Mouse (Mus musculus) cerebellum, adult 11-12 months (tissue): ENCODE data around the gene Cdkl2.
A peak's percentile ranks its signal among the peaks of the same experiment; 100 is the strongest.

Experiments used
- DNase-seq: peaks from one replicate; pipeline ENCODE4 v3.0.0; 2022

The Cdkl2 gene

DNA sequence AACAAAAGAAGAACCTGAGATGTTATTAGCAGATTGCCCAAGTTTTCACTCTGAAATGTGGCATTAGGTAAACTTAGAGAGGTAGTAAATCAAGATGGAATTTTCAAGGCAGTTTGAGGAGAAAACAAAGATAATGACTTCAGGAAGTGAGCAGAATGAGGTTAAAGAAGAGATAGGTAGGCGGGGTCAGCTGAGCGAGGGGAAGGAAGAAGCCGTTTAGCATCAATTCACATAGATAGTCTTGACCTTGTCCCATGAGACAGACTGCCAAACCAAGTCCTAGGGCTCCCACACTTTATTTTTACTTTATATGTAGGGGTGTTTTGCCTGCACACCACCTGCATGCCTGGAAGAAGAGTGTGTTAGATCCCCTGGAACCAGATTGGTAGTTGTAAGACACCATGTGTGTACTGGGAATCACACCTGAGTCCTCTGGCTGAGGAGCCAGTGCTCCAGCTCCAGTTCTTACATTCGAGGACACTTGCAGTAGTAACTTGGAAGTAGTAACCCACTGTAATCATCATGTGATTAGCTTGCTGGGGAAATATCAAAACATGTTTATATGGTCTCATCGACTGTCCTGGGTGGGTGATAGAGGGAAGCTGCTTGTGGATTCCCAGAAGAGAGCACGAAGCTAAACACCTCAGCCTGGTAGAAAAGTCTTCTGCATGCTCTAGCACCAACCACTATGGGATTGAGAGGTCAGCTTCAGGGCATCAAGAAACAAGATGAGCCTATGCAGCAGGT, 52.3 kb downstream of the Cdkl2 start:
- no peak for DNase-seq

DNA sequence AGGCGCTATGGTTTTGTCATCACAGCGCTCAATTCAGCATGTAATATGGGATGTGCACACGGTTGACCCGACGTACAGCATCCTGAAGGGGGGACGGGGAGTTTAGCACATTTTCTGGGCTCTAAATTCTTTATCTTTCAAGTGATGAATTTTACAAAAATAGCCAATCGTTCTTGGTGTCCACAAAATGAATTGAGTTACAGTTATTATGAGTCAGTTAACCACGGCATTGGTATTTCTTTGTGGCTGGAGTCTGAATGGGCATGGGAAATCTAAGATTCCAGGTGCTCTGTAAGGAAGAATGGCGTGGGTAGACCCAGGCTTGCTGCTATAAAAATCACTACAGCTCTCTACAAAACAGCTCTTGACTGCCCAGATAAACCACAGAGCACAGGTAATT, 54.4 kb downstream of the Cdkl2 start:
- no peak for DNase-seq

DNA sequence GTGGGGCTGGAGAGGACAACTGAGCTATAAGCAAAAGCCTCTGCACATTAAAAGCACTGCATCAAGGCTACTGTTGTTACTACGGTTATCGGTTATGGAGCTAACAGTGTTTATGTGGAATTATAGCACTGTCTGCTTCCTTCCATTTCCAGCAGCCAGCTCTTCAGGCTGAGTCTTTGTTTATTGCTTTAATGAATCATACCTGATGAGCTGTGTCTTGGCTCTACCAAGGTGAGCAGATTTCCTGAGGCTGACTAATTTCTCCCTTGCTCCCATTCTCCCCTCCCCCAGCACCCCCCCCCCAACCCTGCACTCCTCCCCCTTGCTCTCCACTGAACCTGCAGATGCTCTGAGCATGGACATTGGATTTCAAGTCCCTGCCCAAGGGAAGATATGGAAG, 55.9 kb downstream of the Cdkl2 start:
- DNase-seq: no peak

DNA sequence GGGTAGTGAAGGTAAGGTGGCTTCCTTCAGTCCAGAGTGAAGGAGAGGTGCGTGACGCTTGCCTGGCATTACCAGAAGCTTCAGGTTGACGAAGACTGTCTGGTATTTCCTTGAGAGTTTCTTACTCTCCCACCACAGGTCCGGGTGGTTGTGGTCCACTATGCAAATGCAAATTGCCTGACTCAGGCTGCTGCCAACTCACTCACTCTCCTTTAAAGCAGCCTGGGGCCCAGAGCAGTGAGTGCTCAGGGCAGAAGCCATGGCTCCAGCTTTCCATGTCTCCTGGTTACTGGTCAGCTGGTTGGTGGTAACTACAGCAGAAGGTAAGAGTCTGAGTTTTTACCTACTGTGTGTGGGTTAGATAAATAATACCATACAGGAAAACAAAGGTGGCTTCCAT, 56.4 kb downstream of the Cdkl2 start, which contains the start of gene Odaph:
Gene Odaph, plus strand, starts transcription at position 240 of the 400 bp plus-strand sequence.
- DNase-seq: no peak

DNA sequence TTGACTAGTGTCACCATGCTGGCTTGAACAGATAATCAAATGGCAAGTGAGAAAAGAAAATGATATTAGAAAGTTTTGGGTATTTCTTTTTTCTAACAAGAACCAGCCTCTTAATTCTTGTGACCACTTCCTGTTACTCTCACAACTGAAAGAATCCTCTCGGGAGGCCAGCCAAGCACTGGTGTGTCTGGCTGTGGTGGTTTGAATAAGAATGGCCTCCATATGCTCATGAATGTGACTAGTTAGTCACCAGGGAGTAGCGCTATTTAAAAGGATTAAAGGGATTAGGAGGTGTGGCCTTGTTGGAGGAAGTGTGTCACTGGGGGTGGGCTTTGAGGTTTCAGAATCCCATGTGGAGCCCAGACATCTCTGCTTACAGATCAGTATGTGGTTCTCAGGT, 58.0 kb downstream of the Cdkl2 start:
- DNase-seq: no peak

DNA sequence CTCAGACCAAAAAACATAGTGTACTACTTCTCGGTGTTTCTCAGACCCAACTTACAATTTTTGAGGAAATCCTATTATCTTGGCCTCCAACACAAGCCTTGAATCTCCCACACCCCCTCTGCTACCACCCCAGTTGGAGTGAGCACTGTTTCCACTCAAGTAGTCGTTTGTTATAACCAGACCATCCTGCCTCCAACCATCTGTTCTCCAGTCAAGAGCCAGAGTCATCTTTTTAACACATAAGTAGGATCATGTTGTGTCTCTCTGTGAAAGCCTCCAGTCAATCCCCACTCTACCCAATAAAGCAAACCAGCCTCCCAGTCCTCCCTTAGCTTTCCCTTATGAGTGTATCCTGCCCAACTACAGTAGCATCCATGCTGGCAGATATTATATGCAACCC, 60.2 kb downstream of the Cdkl2 start:
- no peak for DNase-seq

DNA sequence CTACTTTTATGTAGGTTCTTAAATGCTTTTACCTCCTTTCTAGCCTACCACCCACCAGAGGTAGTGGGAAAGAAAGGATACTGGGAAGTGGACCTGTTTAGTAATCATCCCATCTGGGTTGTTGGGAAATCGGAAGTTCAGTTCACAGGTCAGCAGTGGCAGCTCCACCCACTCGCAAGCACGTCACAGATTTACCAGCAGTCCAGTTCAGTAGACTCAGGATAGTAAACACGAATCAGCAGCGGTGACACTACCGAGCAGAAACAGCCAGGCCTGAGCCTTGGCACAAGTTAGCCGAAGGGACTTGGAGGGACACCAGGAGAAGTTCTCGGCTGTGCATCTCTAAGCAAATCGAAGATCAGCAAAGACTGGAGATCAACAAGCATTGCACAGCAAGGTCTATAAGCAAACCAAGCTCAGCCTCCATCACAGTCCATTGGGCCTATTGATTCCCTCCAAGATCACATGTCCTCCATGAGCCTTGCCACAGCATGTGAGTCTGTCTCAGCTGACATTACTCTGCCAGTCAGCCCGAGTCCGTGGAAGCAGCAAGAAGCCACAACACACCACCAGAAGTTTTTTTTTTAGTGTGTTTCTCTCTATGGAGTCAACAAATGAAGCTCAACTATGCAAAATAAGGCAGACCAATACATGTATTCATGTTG, 62.4 kb downstream of the Cdkl2 start:
- no peak for DNase-seq

DNA sequence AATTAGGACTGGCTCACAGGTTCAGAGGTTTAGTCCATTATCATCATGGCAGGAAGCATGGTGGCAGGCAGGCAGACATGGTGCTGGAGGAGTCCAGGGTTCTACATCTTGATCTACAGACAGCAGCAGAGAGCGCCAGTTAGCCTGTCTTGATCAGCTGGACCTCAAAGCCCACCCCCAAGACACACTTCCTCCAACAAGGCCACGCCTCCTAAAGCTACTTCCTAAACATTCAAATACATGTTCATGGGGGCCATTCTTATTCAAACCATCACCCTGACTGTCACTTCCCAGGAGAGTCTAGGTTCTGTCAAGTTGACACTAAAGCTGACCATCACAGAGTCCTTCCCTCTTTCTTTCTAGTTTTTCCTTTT, 66.3 kb downstream of the Cdkl2 start:
- no peak for DNase-seq

DNA sequence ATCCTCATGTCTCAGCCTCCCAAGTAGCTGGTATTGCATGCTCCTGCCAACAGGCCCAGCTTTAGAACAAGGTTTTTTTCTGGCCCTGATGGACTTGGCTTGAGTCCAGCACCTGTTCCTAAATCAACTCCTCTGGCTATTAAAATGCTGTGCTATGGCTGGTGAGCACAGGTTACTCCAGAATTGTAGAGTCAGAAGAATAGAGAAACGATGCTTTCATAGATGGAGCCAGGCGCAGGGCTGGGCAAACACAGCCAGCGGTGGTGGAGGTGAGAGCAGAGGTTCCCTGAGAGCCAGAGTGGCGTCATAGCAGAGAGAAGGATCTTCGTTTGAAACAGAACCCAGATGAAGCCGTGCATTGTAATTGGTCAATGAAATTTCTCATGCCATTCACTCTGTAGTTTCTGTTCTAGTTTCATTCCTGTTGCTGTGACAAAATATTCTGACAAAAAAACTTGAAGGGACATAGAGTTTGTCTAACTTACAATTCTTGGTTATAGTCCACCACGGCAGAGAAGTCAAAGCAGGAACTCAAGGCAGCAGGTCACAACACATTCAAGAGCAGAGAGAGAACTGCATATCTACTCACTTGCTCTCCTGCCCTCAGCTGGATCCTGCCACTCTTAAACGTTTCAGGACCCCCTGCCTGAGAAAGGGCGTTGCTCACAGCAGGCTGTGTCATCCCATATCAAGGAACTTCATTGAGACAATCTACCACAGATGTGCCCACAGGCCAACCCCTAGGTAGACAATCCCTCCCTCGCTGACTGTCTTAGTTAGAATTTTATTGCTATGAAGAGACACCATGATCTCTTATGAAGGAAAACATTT, 66.9 kb downstream of the Cdkl2 start:
- no peak for DNase-seq

DNA sequence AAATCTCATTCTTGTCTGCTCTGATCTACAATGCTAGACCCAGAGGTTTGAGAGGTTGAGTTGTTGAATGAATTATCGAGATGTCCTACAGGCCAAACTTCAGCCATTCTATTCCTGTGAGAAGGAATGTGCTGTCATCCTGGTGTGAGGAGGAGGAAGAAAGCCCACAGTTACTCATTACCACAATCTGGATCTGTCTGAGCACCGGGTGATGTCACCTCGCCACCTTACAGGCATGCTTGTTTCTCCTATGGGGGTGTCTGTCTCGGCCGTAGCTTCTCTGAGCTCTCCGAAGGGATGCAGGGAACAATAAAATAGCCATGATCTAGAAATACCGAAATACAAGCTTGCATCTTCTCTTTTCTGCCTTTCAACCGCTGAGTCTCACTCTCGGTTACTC, 67.9 kb downstream of the Cdkl2 start:
- no peak for DNase-seq

DNA sequence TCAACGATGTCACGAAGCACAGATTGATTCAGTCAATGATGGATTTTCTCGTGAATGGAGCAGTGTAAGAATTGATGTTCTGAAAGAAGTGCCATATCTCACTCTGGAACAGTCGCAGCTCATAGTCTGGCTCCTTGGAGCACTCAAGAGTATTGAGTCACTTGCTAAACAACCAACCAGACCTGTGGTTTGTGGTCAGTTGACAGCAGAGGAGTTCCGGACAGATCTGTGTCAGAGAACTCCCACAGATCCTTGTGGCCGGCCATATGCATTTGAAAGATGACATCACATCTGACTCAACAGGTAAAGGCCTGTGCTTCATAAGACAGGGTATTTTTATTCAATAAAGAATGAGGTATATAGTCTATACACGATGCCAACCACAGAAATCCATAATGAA, 69.7 kb downstream of the Cdkl2 start:
- DNase-seq: no peak

DNA sequence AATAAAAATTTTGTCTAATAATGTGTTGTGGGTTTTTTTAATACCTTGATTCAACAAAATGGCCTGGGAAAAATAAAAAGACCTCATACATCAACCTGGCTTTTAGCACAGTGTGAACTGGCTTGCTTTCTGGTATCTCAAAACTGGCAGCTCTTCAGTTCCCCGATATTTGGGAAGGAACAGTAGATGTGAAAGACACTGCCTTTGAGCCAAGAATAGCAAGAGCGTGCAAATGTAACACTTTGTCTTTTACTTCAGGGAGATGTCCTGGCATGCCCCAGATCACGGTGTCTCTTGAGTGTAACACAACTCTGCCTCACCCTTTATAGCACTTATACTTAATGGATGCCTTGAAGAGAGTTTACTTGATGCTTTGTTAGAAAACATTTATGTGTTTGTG, 71.6 kb downstream of the Cdkl2 start:
- no peak for DNase-seq

DNA sequence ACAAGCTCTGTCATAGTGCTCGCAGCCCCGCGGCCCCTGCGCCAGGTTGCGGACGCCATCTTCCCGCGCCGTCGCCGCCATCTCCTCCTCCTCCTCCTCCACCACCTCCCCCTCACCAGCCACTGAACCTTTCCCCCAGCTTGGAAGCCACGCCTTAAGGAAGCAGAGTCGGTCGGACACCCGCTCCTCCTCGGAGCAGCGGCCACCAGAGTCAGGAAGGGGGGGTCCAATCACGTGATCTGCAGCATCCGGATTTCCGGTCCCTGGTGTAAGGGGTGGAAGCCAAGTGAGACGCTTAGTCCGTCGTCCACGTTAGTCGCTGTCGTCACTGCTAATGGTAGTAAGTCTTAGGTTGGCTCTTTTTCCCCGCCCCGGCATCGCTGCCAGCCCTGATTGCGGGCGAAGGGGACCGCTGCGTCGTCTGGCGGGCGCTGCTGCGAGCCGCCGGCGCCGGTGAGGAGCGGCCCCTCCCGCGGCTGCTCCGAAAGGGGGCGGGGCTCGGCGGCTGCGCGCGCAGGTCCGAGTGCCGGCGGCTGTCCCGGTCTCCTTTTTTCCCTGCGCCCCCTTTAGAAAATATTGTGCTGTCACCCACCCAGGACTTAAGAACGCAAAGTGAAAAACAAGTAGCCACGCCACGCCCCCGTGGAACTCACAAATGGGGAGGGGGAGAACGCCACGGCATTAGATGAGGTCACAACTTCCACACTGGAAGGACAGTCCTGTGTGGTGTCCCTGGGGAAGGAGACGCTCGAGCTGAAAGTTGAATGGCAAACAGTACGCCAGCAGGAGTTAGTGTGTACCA, 80.8 kb downstream of the Cdkl2 start, which contains the start of gene Rchy1:
Gene Rchy1, minus strand, starts transcription at position 430 of the 802 bp plus-strand sequence.
- peak; percentile 96 for DNase-seq

DNA sequence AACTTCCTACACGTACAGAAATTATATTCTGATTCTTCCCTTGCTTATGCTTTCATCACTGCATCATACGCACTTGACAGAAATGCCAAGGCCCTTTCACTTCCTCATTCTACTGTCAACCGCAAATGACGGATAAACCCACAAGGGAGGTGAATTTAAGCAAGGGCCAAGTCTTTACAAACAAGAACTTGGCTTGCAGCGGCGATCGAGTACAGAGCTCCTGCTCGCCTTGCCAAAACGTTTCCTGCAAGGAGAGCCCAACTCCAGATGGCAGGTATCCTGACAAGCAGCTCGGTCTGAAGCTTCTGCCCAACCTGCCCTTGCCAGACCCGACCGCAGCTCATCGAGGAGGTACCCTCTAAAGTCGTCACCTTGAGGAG, 81.4 kb downstream of the Cdkl2 start:
- DNase-seq: no peak

DNA sequence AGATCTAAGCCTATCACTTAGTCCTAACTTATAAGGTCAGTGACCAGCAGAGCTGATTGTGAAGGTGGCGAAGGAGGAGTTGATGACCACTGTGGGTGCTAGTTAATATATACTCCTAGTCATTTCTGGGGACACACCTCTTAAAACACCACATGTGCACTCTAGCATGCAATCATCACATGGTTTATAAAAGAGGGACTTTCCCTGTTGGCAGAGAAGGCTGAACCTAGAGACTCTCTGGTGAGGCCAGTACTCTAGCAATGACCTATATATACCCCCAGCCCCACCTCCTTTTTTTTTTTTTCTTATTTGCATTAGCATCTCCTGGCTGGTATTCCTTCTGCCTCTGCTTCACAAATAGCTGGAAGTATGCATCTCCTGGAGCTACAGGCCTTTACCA, 82.3 kb downstream of the Cdkl2 start:
- DNase-seq: peak; percentile 4

DNA sequence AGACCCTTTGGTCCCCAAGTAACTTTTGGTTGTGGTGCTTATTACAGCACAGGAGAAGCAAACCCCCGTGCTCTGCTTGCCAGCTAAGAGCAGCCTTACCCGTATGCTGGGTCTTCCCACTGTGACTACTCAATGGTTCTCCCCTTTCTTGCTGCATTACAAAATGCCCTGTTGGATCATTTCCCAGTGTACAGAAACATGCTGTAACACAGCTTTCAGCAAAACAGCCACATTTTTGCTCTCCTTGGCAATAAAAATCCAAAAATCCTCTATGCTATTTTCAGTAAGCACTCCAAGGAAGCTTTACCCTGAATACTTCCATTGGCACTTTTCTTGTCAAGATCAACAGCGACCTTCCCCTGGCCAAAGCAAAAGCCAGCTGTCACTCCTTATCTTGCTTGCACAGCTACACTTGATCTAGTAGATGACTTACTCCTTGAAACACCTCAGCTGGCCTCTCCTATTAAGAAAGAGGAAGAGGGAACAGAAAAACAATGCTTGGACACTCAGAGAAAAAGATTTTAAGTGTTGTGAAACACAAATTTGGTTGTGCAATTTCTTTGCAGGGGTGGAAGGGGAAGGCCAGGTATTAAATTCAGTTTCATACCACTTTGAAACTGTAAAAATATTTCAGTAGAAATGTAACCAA, 83.0 kb downstream of the Cdkl2 start:
- peak; percentile 12 for DNase-seq

DNA sequence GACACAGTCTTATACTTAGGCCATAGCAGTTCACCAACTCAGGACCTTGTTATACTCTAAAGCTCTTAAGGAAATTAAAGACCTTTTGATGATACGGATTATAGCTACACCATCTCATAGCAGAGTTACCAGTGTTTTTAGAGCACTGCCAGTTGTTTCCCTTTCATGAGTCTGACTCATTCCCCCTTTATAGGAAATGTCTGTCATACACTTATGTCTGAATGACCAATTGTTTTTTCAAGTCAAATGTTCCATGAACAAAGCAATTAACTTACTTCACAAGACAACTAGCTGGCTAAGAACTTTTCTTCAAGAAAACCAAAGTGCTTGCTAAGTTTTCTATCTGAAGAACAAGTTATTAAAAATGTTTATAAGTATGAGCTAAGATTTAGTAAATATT, 83.7 kb downstream of the Cdkl2 start:
- DNase-seq: no peak

DNA sequence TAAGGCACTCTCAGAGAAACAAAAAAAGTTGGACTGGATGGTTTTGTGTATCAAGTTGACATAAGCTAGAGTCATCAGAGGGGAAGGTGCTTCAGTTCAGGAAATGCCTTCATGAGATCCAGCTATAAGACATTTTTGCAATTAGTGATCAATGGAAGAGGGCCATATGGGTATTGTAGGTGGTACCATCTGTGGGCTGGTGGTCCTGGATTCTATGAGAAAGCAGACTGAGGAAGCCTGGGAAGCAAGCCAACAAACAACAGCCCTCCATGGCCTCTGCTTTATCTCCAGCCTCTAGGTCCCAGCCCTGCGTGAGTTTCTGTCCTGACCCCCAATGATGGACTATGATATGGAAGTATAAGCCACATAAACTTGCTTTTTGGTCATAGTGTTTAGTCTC, 84.6 kb downstream of the Cdkl2 start:
- DNase-seq: no peak

DNA sequence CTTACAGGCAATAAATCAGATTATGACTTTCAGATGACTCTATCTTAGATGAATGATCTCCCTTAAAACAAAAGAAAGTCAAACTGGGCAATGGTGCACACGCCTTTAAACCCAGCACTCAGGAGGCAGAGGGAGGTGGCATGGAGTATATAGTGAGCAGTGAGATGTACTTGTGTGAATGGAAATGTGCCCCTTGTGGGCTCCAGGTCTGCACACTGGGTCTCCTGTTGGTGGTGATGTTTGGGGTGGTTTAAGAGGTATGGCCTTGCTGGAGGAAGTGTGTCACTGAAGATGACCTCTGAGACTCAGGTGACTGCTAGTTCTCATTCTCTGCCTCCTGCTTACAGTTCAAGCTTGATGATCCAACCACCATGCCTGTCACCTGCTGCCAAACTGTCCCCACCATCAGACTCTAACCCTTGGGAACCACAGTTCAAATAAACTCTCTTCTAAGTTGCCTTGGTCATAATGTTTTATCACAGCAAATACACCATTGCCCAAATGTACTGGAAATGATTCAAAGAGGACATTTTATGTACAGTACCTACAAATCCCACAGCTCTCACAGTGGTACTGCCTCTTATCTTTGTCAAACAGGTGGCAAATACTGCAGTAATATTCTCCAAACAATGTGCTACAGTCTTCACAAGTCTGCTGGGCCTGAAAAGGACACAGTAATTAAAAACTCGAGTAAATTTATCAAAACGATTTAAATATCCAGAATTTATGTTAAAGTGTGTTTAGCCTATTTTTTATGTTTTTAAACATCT, 86.5 kb downstream of the Cdkl2 start:
- no peak for DNase-seq
